Mouse (Mus musculus) lung, postnatal 36 days (tissue): ENCODE data around the gene Ascl1.

Experiments used
- DNase-seq: peaks from one replicate; pipeline ENCODE4 v3.0.0; 2022; ENCODE audit warnings: mixed read lengths

The Ascl1 gene

GRCm38 (mm10) chr10:87484831-87485720 lies 8.4 kb downstream of the Ascl1 start:
- no peak for DNase-seq

GRCm38 (mm10) chr10:87477895-87478294 lies 15.6 kb downstream of the Ascl1 start:
- DNase-seq = no peak

GRCm38 (mm10) chr10:87474971-87475370 lies 18.5 kb downstream of the Ascl1 start:
- DNase-seq = no peak

- no peak for DNase-seq
Measured at GRCm38 (mm10) chr10:87473475-87474131, 19.9 kb downstream of the Ascl1 start.

GRCm38 (mm10) chr10:87450777-87451176 lies 42.7 kb downstream of the Ascl1 start:
- no peak for DNase-seq

- no peak for DNase-seq
Measured at GRCm38 (mm10) chr10:87449368-87449767, 44.1 kb downstream of the Ascl1 start.

GRCm38 (mm10) chr10:87448257-87448656 lies 45.2 kb downstream of the Ascl1 start:
- no peak for DNase-seq

- DNase-seq = no peak
Measured at GRCm38 (mm10) chr10:87447754-87448095, 45.7 kb downstream of the Ascl1 start.

- no peak for DNase-seq
Measured at GRCm38 (mm10) chr10:87446829-87447753, 46.4 kb downstream of the Ascl1 start.

GRCm38 (mm10) chr10:87446139-87446828 lies 47.2 kb downstream of the Ascl1 start:
- no peak for DNase-seq
